Mouse (Mus musculus): ENCODE measurements around the gene Phf21a. TPM values are rescaled to one million over a fixed set of nuclear protein-coding genes. Genes with fewer than 3 reads are reported as not detected.

Phf21a gene
- polyA plus RNA-seq, 1 experiment from 2014 or later, result 35.8 TPM

DNA sequence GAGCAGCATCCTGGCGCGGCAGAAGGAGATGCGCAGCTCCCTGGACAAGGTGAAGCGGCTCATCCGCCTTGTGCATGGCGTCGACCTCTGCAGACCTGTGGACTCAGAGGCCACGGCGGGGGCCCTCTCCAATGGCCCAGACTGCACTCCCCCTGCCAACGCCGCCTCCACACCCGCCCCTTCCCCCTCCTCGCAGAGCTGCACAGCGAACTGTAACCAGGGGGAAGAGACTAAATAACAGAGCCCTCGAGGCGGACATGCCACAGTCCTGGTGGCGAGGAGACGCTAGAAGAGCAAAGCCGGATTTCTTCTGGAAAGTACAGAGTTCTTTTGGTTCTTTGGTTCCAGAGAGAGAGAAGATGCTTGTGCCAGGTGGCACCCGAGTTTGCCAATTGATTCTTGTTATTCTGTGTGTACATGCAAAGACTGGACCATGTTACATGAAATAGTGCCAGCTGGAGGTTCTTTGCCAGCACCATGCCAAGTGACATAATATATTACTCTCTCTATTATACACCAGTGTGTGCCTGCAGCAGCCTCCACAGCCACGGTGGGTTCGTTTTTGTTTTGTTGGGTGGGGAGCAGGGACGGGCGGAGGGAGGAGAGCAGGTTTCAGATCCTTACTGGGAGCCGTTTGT is 267.4 kb downstream of the Phf21a start:
- Histone ChIP-seq H3K36me3 (ENCODE audit: control insufficient read depth, insufficient read depth, low read length) (peaks cover 34% of the 10 kb centered on the region), H3K4me2 (replicated peaks; ENCODE audit: low read depth, low read length) (no peak overlapping the region), H3K9ac (replicated peaks; ENCODE audit: low read depth, low read length) (no peak overlapping the region), H3K4me3 (ENCODE audit: low read depth, low read length) (no peak overlapping the region), H3K27ac (ENCODE audit: low read length) (no peak overlapping the region), H3K4me1 (ENCODE audit: control insufficient read depth, insufficient read depth, low read length) (no peaks in the 10 kb centered on the region), H3K27me3 (ENCODE audit: control insufficient read depth, insufficient read depth, low read length) (no peaks in the 10 kb centered on the region), H3K9me3 (ENCODE audit: control insufficient read depth, low read depth, low read length) (no peaks in the 10 kb centered on the region)
- WGBS, result 73% methylated on average over 25 of the region's 25 CpGs
- ATAC-seq (ENCODE audit: insufficient number of reproducible peaks, insufficient read depth, low FRiP score, low read depth), result no peak

GRCm38 (mm10) chr2:92360893-92361292 is 268.0 kb downstream of the Phf21a start:
- H3K9ac ChIP-seq (replicated peaks; ENCODE audit: low read depth, low read length), result no peak overlapping the region
- no peak overlapping the region for H3K27ac ChIP-seq (ENCODE audit: low read length)
- no peak overlapping the region for H3K4me3 ChIP-seq (ENCODE audit: low read depth, low read length)
- no peaks in the 10 kb centered on the region for H3K27me3 ChIP-seq (ENCODE audit: control insufficient read depth, insufficient read depth, low read length)
- H3K4me2 ChIP-seq (replicated peaks; ENCODE audit: low read depth, low read length), result no peak overlapping the region
- WGBS, result 20% methylated on average over 12 of the region's 12 CpGs
- H3K9me3 ChIP-seq (ENCODE audit: control insufficient read depth, low read depth, low read length), result no peaks in the 10 kb centered on the region
- ATAC-seq (ENCODE audit: insufficient number of reproducible peaks, insufficient read depth, low FRiP score, low read depth), result no peak
- H3K4me1 ChIP-seq (ENCODE audit: control insufficient read depth, insufficient read depth, low read length), result no peaks in the 10 kb centered on the region
- peaks cover 34% of the 10 kb centered on the region for H3K36me3 ChIP-seq (ENCODE audit: control insufficient read depth, insufficient read depth, low read length)

DNA sequence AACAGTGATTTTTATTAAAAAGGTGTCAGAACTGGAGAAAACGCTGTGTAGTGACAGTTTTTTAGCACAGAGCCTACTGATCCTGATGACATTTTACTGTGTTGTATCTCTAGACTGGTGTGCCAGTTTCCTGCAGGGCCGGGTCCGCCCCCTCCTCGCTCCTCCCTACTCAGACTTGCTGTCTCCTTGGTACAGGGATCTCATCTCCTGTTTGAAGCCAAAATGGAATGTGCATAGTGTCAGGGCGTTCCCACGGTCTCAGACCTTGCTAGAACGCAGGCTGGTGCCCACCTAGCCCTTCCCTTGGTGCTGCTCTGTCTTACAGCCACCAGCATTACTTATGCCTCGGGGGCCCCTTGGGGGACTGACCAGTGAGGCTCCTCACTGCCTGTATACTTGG is 268.9 kb downstream of the Phf21a start:
- no peak overlapping the region for H3K27ac ChIP-seq (ENCODE audit: low read length)
- H3K36me3 ChIP-seq (ENCODE audit: control insufficient read depth, insufficient read depth, low read length), result peaks cover 33% of the 10 kb centered on the region

DNA sequence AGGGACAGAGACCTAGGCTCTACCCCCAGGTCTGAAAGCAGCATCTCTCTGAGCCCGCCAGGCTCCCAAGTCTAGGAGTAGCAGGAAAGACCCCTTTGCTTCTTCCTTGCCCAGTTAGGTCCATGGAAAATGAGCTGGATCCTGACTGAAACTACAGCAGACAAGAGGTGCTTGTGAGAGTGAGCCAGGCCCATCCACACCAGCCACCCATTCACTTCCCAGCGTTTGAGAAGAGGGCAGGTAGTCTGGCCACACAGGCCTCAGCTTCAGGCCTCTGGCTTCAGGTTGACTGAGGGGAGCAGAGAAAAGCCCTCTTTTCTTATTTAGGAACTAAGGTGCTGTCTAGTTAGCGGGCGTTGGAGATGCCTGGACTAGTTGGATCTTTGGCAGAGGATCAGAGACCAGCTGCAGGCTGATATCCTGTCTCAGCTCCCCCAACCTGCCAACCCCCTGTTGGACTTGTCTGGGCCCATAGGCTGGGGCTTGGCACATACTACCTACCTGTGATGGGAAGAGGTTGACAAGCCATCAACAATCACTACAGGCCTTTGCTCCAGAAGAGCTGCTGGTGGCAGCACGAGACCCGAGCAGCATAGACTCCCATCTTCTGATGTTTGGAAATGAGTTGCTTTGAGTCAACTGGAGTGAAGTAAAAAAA is 269.8 kb downstream of the Phf21a start:
- Histone ChIP-seq H3K27ac (ENCODE audit: low read length) (no peak overlapping the region), H3K36me3 (ENCODE audit: control insufficient read depth, insufficient read depth, low read length) (peaks cover 25% of the 10 kb centered on the region), H3K4me1 (ENCODE audit: control insufficient read depth, insufficient read depth, low read length) (no peaks in the 10 kb centered on the region), H3K27me3 (ENCODE audit: control insufficient read depth, insufficient read depth, low read length) (no peaks in the 10 kb centered on the region), H3K9me3 (ENCODE audit: control insufficient read depth, low read depth, low read length) (no peaks in the 10 kb centered on the region), H3K4me3 (ENCODE audit: low read depth, low read length) (no peak overlapping the region), H3K9ac (replicated peaks; ENCODE audit: low read depth, low read length) (no peak overlapping the region), H3K4me2 (replicated peaks; ENCODE audit: low read depth, low read length) (no peak overlapping the region)
- ATAC-seq (ENCODE audit: insufficient number of reproducible peaks, insufficient read depth, low FRiP score, low read depth), result no peak
- 90% methylated on average over 6 of the region's 6 CpGs for WGBS

More for the DNA sequence above, 268.9 kb downstream of the Phf21a start:
- 87% methylated on average over 8 of the region's 8 CpGs for WGBS
- no peak overlapping the region for H3K4me2 ChIP-seq (replicated peaks; ENCODE audit: low read depth, low read length)
- H3K4me1 ChIP-seq (ENCODE audit: control insufficient read depth, insufficient read depth, low read length), result no peaks in the 10 kb centered on the region
- no peak overlapping the region for H3K4me3 ChIP-seq (ENCODE audit: low read depth, low read length)
- no peak for ATAC-seq (ENCODE audit: insufficient number of reproducible peaks, insufficient read depth, low FRiP score, low read depth)
- no peaks in the 10 kb centered on the region for H3K9me3 ChIP-seq (ENCODE audit: control insufficient read depth, low read depth, low read length)
- H3K27me3 ChIP-seq (ENCODE audit: control insufficient read depth, insufficient read depth, low read length), result no peaks in the 10 kb centered on the region
- no peak overlapping the region for H3K9ac ChIP-seq (replicated peaks; ENCODE audit: low read depth, low read length)

DNA sequence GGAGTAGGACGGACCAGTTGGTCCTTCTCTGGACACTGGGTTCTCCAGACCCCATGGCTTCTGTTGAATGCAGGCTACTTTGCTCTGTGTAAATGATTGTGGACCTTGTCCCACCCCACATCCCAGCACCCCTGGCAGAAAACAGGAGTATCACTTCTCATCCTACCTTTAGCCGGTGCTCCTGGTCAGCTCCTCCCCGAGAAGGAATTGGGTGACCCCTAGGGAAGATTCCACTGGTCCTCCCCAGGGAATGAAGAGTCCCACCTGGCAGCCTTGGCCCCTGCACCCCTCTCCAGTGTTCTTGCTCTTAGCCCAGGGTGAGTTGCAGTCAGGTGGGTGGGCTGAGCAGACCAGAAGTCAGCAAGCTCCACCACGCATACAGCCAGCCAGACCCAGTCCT is 271.2 kb downstream of the Phf21a start:
- H3K4me2 ChIP-seq (replicated peaks; ENCODE audit: low read depth, low read length), result no peak overlapping the region
- no peaks in the 10 kb centered on the region for H3K9me3 ChIP-seq (ENCODE audit: control insufficient read depth, low read depth, low read length)
- WGBS, result 84% methylated on average over 4 of the region's 4 CpGs
- H3K36me3 ChIP-seq (ENCODE audit: control insufficient read depth, insufficient read depth, low read length), result peaks cover 15% of the 10 kb centered on the region
- ATAC-seq (ENCODE audit: insufficient number of reproducible peaks, insufficient read depth, low FRiP score, low read depth), result no peak
- no peak overlapping the region for H3K9ac ChIP-seq (replicated peaks; ENCODE audit: low read depth, low read length)
- no peak overlapping the region for H3K4me3 ChIP-seq (ENCODE audit: low read depth, low read length)
- H3K27me3 ChIP-seq (ENCODE audit: control insufficient read depth, insufficient read depth, low read length), result no peaks in the 10 kb centered on the region
- no peak overlapping the region for H3K27ac ChIP-seq (ENCODE audit: low read length)
- H3K4me1 ChIP-seq (ENCODE audit: control insufficient read depth, insufficient read depth, low read length), result no peaks in the 10 kb centered on the region

DNA sequence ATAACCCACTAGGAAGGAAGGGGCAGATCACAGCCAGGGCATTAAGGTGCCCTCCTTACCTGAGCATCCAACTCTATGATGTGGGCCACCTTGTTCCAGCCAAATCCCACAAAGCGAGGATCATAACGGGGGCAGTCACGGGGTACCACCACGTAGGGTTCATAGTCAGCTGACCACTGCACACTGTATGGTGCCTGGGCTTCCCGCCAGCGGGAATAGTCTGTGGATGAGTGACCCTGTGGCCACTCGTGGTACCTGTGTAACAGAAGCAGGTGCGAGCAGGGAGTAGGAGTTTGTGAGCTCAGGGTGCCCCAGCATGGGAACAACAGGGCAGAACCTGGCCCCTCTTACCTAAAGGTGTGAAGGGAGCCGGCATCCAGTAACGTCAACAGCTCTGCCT is 272.7 kb downstream of the Phf21a start:
- no peak overlapping the region for H3K27ac ChIP-seq (ENCODE audit: low read length)
- ATAC-seq (ENCODE audit: insufficient number of reproducible peaks, insufficient read depth, low FRiP score, low read depth), result no peak
- H3K9ac ChIP-seq (replicated peaks; ENCODE audit: low read depth, low read length), result no peak overlapping the region
- no peaks in the 10 kb centered on the region for H3K9me3 ChIP-seq (ENCODE audit: control insufficient read depth, low read depth, low read length)
- no peaks in the 10 kb centered on the region; the same call in 1 of the 2 replicates for H3K4me1 ChIP-seq (ENCODE audit: control insufficient read depth, insufficient read depth, low read length)
- H3K4me3 ChIP-seq (ENCODE audit: low read depth, low read length), result no peak overlapping the region
- H3K27me3 ChIP-seq (ENCODE audit: control insufficient read depth, insufficient read depth, low read length), result no peaks in the 10 kb centered on the region
- WGBS, result 91% methylated on average over 10 of the region's 10 CpGs
- H3K4me2 ChIP-seq (replicated peaks; ENCODE audit: low read depth, low read length), result no peak overlapping the region
- peaks cover 6% of the 10 kb centered on the region; the same call in 1 of the 2 replicates for H3K36me3 ChIP-seq (ENCODE audit: control insufficient read depth, insufficient read depth, low read length)

GRCm38 (mm10) chr2:92367383-92368029 is 274.6 kb downstream of the Phf21a start:
- peaks cover 17% of the 10 kb centered on the region for H3K4me1 ChIP-seq (ENCODE audit: control insufficient read depth, insufficient read depth, low read length)
- ATAC-seq (ENCODE audit: insufficient number of reproducible peaks, insufficient read depth, low FRiP score, low read depth), result no peak
- no peak overlapping the region for H3K9ac ChIP-seq (replicated peaks; ENCODE audit: low read depth, low read length)
- 25% methylated on average over 20 of the region's 20 CpGs for whole genome bisulfite sequencing
- no peak overlapping the region for H3K4me2 ChIP-seq (replicated peaks; ENCODE audit: low read depth, low read length)
- H3K36me3 ChIP-seq (ENCODE audit: control insufficient read depth, insufficient read depth, low read length), result peaks cover 3% of the 10 kb centered on the region; the same call in 1 of the 2 replicates
- H3K4me3 ChIP-seq (ENCODE audit: low read depth, low read length), result no peak overlapping the region
- no peaks in the 10 kb centered on the region for H3K9me3 ChIP-seq (ENCODE audit: control insufficient read depth, low read depth, low read length)
- no peaks in the 10 kb centered on the region for H3K27me3 ChIP-seq (ENCODE audit: control insufficient read depth, insufficient read depth, low read length)
- no peak overlapping the region for H3K27ac ChIP-seq (ENCODE audit: low read length)

GRCm38 (mm10) chr2:92370375-92370774 is 277.5 kb downstream of the Phf21a start:
- H3K9ac ChIP-seq (replicated peaks; ENCODE audit: low read depth, low read length), result peak overlapping the region; percentile 15; the same call in 1 of the 2 replicates
- ATAC-seq (ENCODE audit: insufficient number of reproducible peaks, insufficient read depth, low FRiP score, low read depth), result no peak
- H3K4me2 ChIP-seq (replicated peaks; ENCODE audit: low read depth, low read length), result peak overlapping the region; percentile 54
- no peaks in the 10 kb centered on the region for H3K27me3 ChIP-seq (ENCODE audit: control insufficient read depth, insufficient read depth, low read length)
- peaks cover 23% of the 10 kb centered on the region for H3K4me1 ChIP-seq (ENCODE audit: control insufficient read depth, insufficient read depth, low read length)
- peak overlapping the region; percentile 34 for H3K4me3 ChIP-seq (ENCODE audit: low read depth, low read length)
- no peak overlapping the region for H3K27ac ChIP-seq (ENCODE audit: low read length)
- H3K36me3 ChIP-seq (ENCODE audit: control insufficient read depth, insufficient read depth, low read length), result no peaks in the 10 kb centered on the region
- WGBS, result 8% methylated on average over 19 of the region's 19 CpGs
- H3K9me3 ChIP-seq (ENCODE audit: control insufficient read depth, low read depth, low read length), result no peaks in the 10 kb centered on the region

Data from stomach, embryonic 14.5 days (tissue).